Mouse (Mus musculus) CH12.LX (cell line): ENCODE results near the gene Aunip. TPM values are rescaled to one million over a fixed set of nuclear protein-coding genes. Genes with fewer than 3 reads are reported as not detected.

Experiments
- DNase-seq: peaks from one replicate; pipeline ENCODE4 v3.0.0-alpha.2; 2013; ENCODE audit errors: extremely low read depth
- H3K27ac ChIP-seq: 2 replicates; pipeline ENCODE4 v1.5.1; 2012; ENCODE audit warnings: low read depth, mild to moderate bottlenecking, control low read depth, moderate library complexity; ENCODE audit not compliant: insufficient read depth
- H3K27me3 ChIP-seq: replicated peaks from 2 replicates; pipeline ENCODE3; 2012; ENCODE audit warnings: inconsistent platforms
- H3K36me3 ChIP-seq, 2 experiments: replicated peaks in 1 of 2; 2 replicates each; pipeline versions ENCODE3 to v1.6.1; 2012; ENCODE audit warnings: inconsistent platforms in 1 of 2, low read length in 1 of 2, mild to moderate bottlenecking in 1 of 2, mixed read lengths in 1 of 2, moderate library complexity in 1 of 2; ENCODE audit not compliant: control insufficient read depth in 1 of 2, insufficient read depth in 1 of 2
- H3K4me1 ChIP-seq, 2 experiments: 2 replicates each; pipeline ENCODE4 v1.6.1; 2012; ENCODE audit warnings: inconsistent platforms in 1 of 2, moderate library complexity in 1 of 2; ENCODE audit not compliant: insufficient read depth in 2 of 2, control insufficient read depth in 1 of 2
- H3K4me2 ChIP-seq: 2 replicates; pipeline ENCODE4 v1.6.1; 2012; ENCODE audit warnings: low read depth, mild to moderate bottlenecking, control low read depth; ENCODE audit not compliant: poor library complexity, insufficient read depth, severe bottlenecking
- H3K4me3 ChIP-seq, 3 experiments: fragments of 150-350 bp in 1 of 3; sonication (generic) in 1 of 3; replicated peaks in 1 of 3; 2 replicates each; pipeline versions ENCODE3 to v1.5.1; 2011 to 2012; ENCODE audit warnings: low read depth in 2 of 3, low read length in 2 of 3, mild to moderate bottlenecking in 2 of 3, moderate library complexity in 2 of 3, control low read depth in 1 of 3, improper control_type of control experiment in 1 of 3, inconsistent platforms in 1 of 3, mixed read lengths in 1 of 3; ENCODE audit not compliant: poor library complexity in 1 of 3
- H3K79me2 ChIP-seq: replicated peaks from 2 replicates; pipeline ENCODE4 v1.6.1; 2012; ENCODE audit warnings: mild to moderate bottlenecking, moderate library complexity; ENCODE audit not compliant: control insufficient read depth, poor library complexity, insufficient read depth, severe bottlenecking; ENCODE audit errors: extremely low read depth
- H3K9ac ChIP-seq: 2 replicates; pipeline ENCODE4 v1.6.1; 2012; ENCODE audit warnings: low read depth, mild to moderate bottlenecking, control low read depth, moderate library complexity; ENCODE audit not compliant: insufficient read depth
- H3K9me3 ChIP-seq: replicated peaks from 2 replicates; pipeline ENCODE3; 2012; ENCODE audit warnings: low read length, inconsistent platforms, mixed read lengths
- BHLHE40 ChIP-seq: IDR thresholded peaks from 2 replicates; pipeline ENCODE4 v1.6.1; 2011; ENCODE audit warnings: mild to moderate bottlenecking, low read depth, low read length, improper control_type of control experiment
- CHD1 ChIP-seq: IDR thresholded peaks from 2 replicates; pipeline ENCODE4 v1.6.1; 2012; ENCODE audit warnings: low read depth, low read length, improper control_type of control experiment, inconsistent platforms
- CHD2 ChIP-seq: IDR thresholded peaks from 2 replicates; pipeline ENCODE4 v1.6.1; 2011; ENCODE audit warnings: low read length, improper control_type of control experiment
- CTCF ChIP-seq, 2 experiments: IDR thresholded peaks in 1 of 2; conservative IDR thresholded peaks in 1 of 2; 2 replicates each; pipeline ENCODE4 v1.5.1; 2011 to 2012; ENCODE audit warnings: low read depth in 2 of 2, low read length in 2 of 2, improper control_type of control experiment in 1 of 2, inconsistent platforms in 1 of 2, mild to moderate bottlenecking in 1 of 2, moderate library complexity in 1 of 2
- E2F4 ChIP-seq: IDR thresholded peaks from 2 replicates; pipeline ENCODE4 v1.6.1; 2011; ENCODE audit warnings: low read depth, low read length, improper control_type of control experiment; ENCODE audit not compliant: insufficient replicate concordance
- ELF1 ChIP-seq: IDR thresholded peaks from 2 replicates; pipeline ENCODE4 v1.6.1; 2014; ENCODE audit warnings: low read depth, mild to moderate bottlenecking, inconsistent platforms, low read length, improper control_type of control experiment
- HCFC1 ChIP-seq: IDR thresholded peaks from 2 replicates; pipeline ENCODE4 v1.6.1; 2012; ENCODE audit warnings: low read depth, mild to moderate bottlenecking, inconsistent platforms, low read length, improper control_type of control experiment
- JUN ChIP-seq: IDR thresholded peaks from 2 replicates; pipeline ENCODE4 v1.6.1; 2011; ENCODE audit warnings: low read depth, mild to moderate bottlenecking, low read length, improper control_type of control experiment, moderate library complexity; ENCODE audit not compliant: insufficient read depth
- KAT2A ChIP-seq: IDR thresholded peaks from 2 replicates; pipeline ENCODE4 v1.6.1; 2012; ENCODE audit warnings: low read length, improper control_type of control experiment, inconsistent platforms; ENCODE audit not compliant: insufficient replicate concordance
- MAX ChIP-seq: IDR thresholded peaks from 2 replicates; pipeline ENCODE4 v1.6.1; 2011; ENCODE audit warnings: low read length, improper control_type of control experiment
- MAZ ChIP-seq: IDR thresholded peaks from 2 replicates; pipeline ENCODE4 v1.6.1; 2012; ENCODE audit warnings: low read depth, mild to moderate bottlenecking, inconsistent platforms, low read length, improper control_type of control experiment, moderate library complexity
- MEF2A ChIP-seq: IDR thresholded peaks from 2 replicates; pipeline ENCODE4 v1.6.1; 2014; ENCODE audit warnings: low read depth, mild to moderate bottlenecking, inconsistent platforms, low read length, improper control_type of control experiment, borderline replicate concordance
- MXI1 ChIP-seq: IDR thresholded peaks from 2 replicates; pipeline ENCODE4 v1.6.1; 2011; ENCODE audit warnings: mild to moderate bottlenecking, low read depth, low read length, improper control_type of control experiment
- MYC ChIP-seq: IDR thresholded peaks from 2 replicates; pipeline ENCODE4 v1.6.1; 2011; ENCODE audit warnings: low read depth, mild to moderate bottlenecking, improper control_type of control experiment, low read length
- NRF1 ChIP-seq: IDR thresholded peaks from 2 replicates; pipeline ENCODE4 v1.6.1; 2014; ENCODE audit warnings: low read depth, mild to moderate bottlenecking, inconsistent platforms, low read length, improper control_type of control experiment, moderate library complexity
- POLR2A ChIP-seq: IDR thresholded peaks from 2 replicates; pipeline ENCODE4 v1.6.1; 2011; ENCODE audit warnings: low read depth, mild to moderate bottlenecking, improper control_type of control experiment, low read length
- RAD21 ChIP-seq: IDR thresholded peaks from 2 replicates; pipeline ENCODE4 v1.6.1; 2011; ENCODE audit warnings: low read depth, mild to moderate bottlenecking, low read length, improper control_type of control experiment, moderate library complexity
- SMC3 ChIP-seq: IDR thresholded peaks from 2 replicates; pipeline ENCODE4 v1.6.1; 2011; ENCODE audit warnings: low read depth, low read length, improper control_type of control experiment
- USF1 ChIP-seq: IDR thresholded peaks from 2 replicates; pipeline ENCODE4 v1.6.1; 2014; ENCODE audit warnings: low read depth, mild to moderate bottlenecking, inconsistent platforms, low read length, improper control_type of control experiment
- USF2 ChIP-seq: conservative IDR thresholded peaks from 2 replicates; pipeline ENCODE4 v1.6.1; 2011; ENCODE audit warnings: low read depth, low read length, improper control_type of control experiment
- ZC3H11A ChIP-seq: IDR thresholded peaks from 2 replicates; pipeline ENCODE4 v1.6.1; 2012; ENCODE audit warnings: low read depth, mild to moderate bottlenecking, inconsistent platforms, low read length, improper control_type of control experiment
- ZNF384 ChIP-seq: IDR thresholded peaks from 2 replicates; pipeline ENCODE4 v1.6.1; 2012; ENCODE audit warnings: low read depth, low read length, improper control_type of control experiment, inconsistent platforms
- dilution Hi-C: fragments of 300-500 bp; cut with MboI; formaldehyde crosslinking; loops from 2 replicates; pipeline ENCODE4 v1.14.3; 2020; ENCODE audit warnings: low sequenced_read_pairs; ENCODE audit not compliant: extremely low pct_unique_long_range_greater_than_20kb, extremely low pct_ligation_motif_present
- in situ Hi-C: fragments of 300-500 bp; cut with MboI; formaldehyde crosslinking; loops from 3 replicates; pipeline ENCODE4 v1.14.3; 2019; ENCODE audit warnings: low sequenced_read_pairs, low pct_ligation_motif_present, low pct_unique_long_range_greater_than_20kb, mixed read lengths
- polyA plus RNA-seq: library from polyadenylated mRNA; unstranded; fragments of >175 nt; gene quantifications from 2 replicates; pipeline ENCODE4 v1.2.1, GENCODE M21; 2012; ENCODE audit warnings: low read depth; ENCODE audit not compliant: insufficient read length
- total RNA-seq, 2 experiments: library from RNA; depleted of rRNA; stranded (reverse); fragments of 300-350 nt in 1 of 2; fragments of >200 nt in 1 of 2; gene quantifications; 2 replicates each; pipeline ENCODE4 v1.2.3; 2012 to 2014

Gene Aunip
- total and polyA plus RNA-seq, 3 experiments, result 11.5 to 14.9 (median 11.7) TPM

GRCm38 (mm10) chr4:134562014-134562413 is 51.2 kb downstream of the Aunip start:
- in situ Hi-C loops, result no loop called here
- H3K4me1 ChIP-seq, result peaks cover 0 to 51% of the 10 kb centered on the region in 2 experiments; a peak in 3 of 4 replicates
- H3K79me2 ChIP-seq, result no peaks in the 10 kb centered on the region
- H3K9me3 ChIP-seq, result peaks cover 12% of the 10 kb centered on the region
- H3K27me3 ChIP-seq, result no peaks in the 10 kb centered on the region
- H3K4me2 ChIP-seq, result no peak overlapping the region
- TF ChIP-seq ZC3H11A, result no peak
- no peak for TF ChIP-seq ELF1
- no peak for DNase-seq
- no peak overlapping the region for H3K9ac ChIP-seq
- no peak overlapping the region for H3K4me3 ChIP-seq
- no peak overlapping the region for H3K27ac ChIP-seq
- no peaks in the 10 kb centered on the region for H3K36me3 ChIP-seq
- dilution Hi-C loops, result no loop called here

- peaks cover 0 to 47% of the 10 kb centered on the region in 2 experiments; a peak in 3 of 4 replicates for H3K4me1 ChIP-seq
- dilution Hi-C loops (no loop called here), in situ Hi-C loops (no loop called here)
- H3K27me3 ChIP-seq, result no peaks in the 10 kb centered on the region
- H3K9ac ChIP-seq, result no peak overlapping the region
- TF ChIP-seq CHD1 (no peak), NRF1 (no peak), USF2 (no peak), HCFC1 (no peak), CHD2 (no peak), MEF2A (no peak), ELF1 (no peak), KAT2A (no peak), SMC3 (no peak), POLR2A (no peak), MXI1 (no peak)
- peaks cover 12% of the 10 kb centered on the region for H3K9me3 ChIP-seq
- no peaks in the 10 kb centered on the region for H3K36me3 ChIP-seq
- no peak overlapping the region for H3K27ac ChIP-seq
- no peak overlapping the region for H3K4me3 ChIP-seq
- H3K4me2 ChIP-seq, result no peak overlapping the region
- DNase-seq, result no peak
- H3K79me2 ChIP-seq, result no peaks in the 10 kb centered on the region
These were observed 52.8 kb downstream of the Aunip start for GRCm38 (mm10) chr4:134563624-134564023.

- Histone ChIP-seq H3K4me3 (no peak overlapping the region), H3K4me1 (peaks cover 0 to 43% of the 10 kb centered on the region in 2 experiments; a peak in 3 of 4 replicates), H3K9me3 (peaks cover 12% of the 10 kb centered on the region), H3K9ac (no peak overlapping the region), H3K27ac (no peak overlapping the region), H3K27me3 (no peaks in the 10 kb centered on the region), H3K79me2 (no peaks in the 10 kb centered on the region), H3K4me2 (no peak overlapping the region), H3K36me3 (no peaks in the 10 kb centered on the region)
- dilution Hi-C loops, result no loop called here
- DNase-seq, result peak; percentile 31
- TF ChIP-seq JUN (no peak), BHLHE40 (no peak), CHD2 (no peak), E2F4 (no peak), MAX (no peak), CTCF (conservative IDR thresholded peaks at IDR 0.05 in 1 of 2, IDR thresholded peaks at IDR 0.05 in 1 of 2; ENCODE audit: low read depth in 2 of 2, low read length in 2 of 2) (no peak), MAZ (no peak), RAD21 (no peak), ZNF384 (no peak), MYC (no peak), USF1 (no peak)
- in situ Hi-C loops, result no loop called here
These were observed 53.3 kb downstream of the Aunip start for GRCm38 (mm10) chr4:134564093-134564492.
